1 mouse cellular context compared by ENCODE assay signal in genomic region chr3:96551203-96551602, GRCm38 (mm10).
A peak's percentile ranks its signal among the peaks of the same experiment; 100 is the strongest.
TF ChIP-seq lines count a peak whose summit lies in the region.

No protein-coding gene starts in this region.

TF ChIP-seq in CH12.LX, 34 proteins besides CTCF, POLR2A, EP300 and RAD21 (continued from another document):
- TF ChIP-seq SMC3 (IDR thresholded peaks at IDR 0.05; ENCODE audit: low read depth, low read length) (peak; percentile 94), IRF4 (IDR thresholded peaks at IDR 0.05; ENCODE audit: low read depth, low read length) (0 out of 2 replicates have a peak, but pooled peaks have one; percentile 37), USF2 (conservative IDR thresholded peaks at IDR 0.05; ENCODE audit: low read depth, low read length) (no peak), ZNF384 (IDR thresholded peaks at IDR 0.05; ENCODE audit: low read depth, low read length) (peak; percentile 22; the same call in 1 of the 2 replicates), KAT2A (IDR thresholded peaks at IDR 0.05; ENCODE audit: insufficient replicate concordance, low read length) (no peak), ZMIZ1 (IDR thresholded peaks at IDR 0.05; ENCODE audit: low read depth, low read length) (no peak), HCFC1 (IDR thresholded peaks at IDR 0.05; ENCODE audit: low read depth, low read length) (no peak), MAZ (IDR thresholded peaks at IDR 0.05; ENCODE audit: low read depth, low read length) (0 out of 2 replicates have a peak, but pooled peaks have one; percentile 53), PAX5 (IDR thresholded peaks at IDR 0.05; ENCODE audit: low read length) (no peak), TBP (conservative IDR thresholded peaks at IDR 0.05; ENCODE audit: low read depth, low read length) (0 out of 2 replicates have a peak, but pooled peaks have one; percentile 40), ZKSCAN1 (IDR thresholded peaks at IDR 0.05; ENCODE audit: borderline replicate concordance, low read depth, low read length) (no peak), UBTF (IDR thresholded peaks at IDR 0.05; ENCODE audit: low read depth, low read length) (0 out of 2 replicates have a peak, but pooled peaks have one; percentile 41), MAFK (IDR thresholded peaks at IDR 0.05; ENCODE audit: insufficient replicate concordance, low read length) (peak; percentile 35; the same call in 1 of the 2 replicates), BHLHE40 (IDR thresholded peaks at IDR 0.05; ENCODE audit: low read depth, low read length) (0 out of 2 replicates have a peak, but pooled peaks have one; percentile 24), JUND (conservative IDR thresholded peaks at IDR 0.05; ENCODE audit: low read depth, low read length) (no peak; the same call in 1 of the 2 replicates), GABPA (IDR thresholded peaks at IDR 0.05; ENCODE audit: insufficient replicate concordance, low read depth, low read length) (no peak), MAX (IDR thresholded peaks at IDR 0.05; ENCODE audit: low read length) (peak; percentile 52; the same call in 1 of the 2 replicates), ZC3H11A (IDR thresholded peaks at IDR 0.05; ENCODE audit: low read depth, low read length) (peak; percentile 23; the same call in 1 of the 2 replicates), MEF2A (IDR thresholded peaks at IDR 0.05; ENCODE audit: borderline replicate concordance, low read depth, low read length) (peak; percentile 49; the same call in 1 of the 2 replicates), ELF1 (IDR thresholded peaks at IDR 0.05; ENCODE audit: low read depth, low read length) (0 out of 2 replicates have a peak, but pooled peaks have one; percentile 14), SIN3A (IDR thresholded peaks at IDR 0.05; ENCODE audit: low read length) (peak; percentile 72), MXI1 (IDR thresholded peaks at IDR 0.05; ENCODE audit: low read depth, low read length) (0 out of 2 replicates have a peak, but pooled peaks have one; percentile 57), E2F4 (IDR thresholded peaks at IDR 0.05; ENCODE audit: insufficient replicate concordance, low read depth, low read length) (no peak), NRF1 (IDR thresholded peaks at IDR 0.05; ENCODE audit: low read depth, low read length) (no peak), RCOR1 (conservative IDR thresholded peaks at IDR 0.05; ENCODE audit: low read depth, low read length) (no peak)
TF ChIP-seq in CH12.LX: peak in this region for 19.
